Mouse (Mus musculus): ENCODE measurements around the gene Ctcfl. TPM values are rescaled to one million over a fixed set of nuclear protein-coding genes. Genes with fewer than 3 reads are reported as not detected.

The Ctcfl gene
- polyA plus RNA-seq, 1 experiment from 2014 or later: 0.08 TPM

- ATAC-seq (ENCODE audit: low FRiP score) (no peak), DNase-seq (ENCODE audit: low spot score, missing footprints) (no peak)
- no peak overlapping the region for H3K4me3 ChIP-seq (ENCODE audit: low read depth, low read length)
- H3K27me3 ChIP-seq (ENCODE audit: control insufficient read depth, insufficient read depth, low read length): no peaks in the 10 kb centered on the region
- WGBS: 95% methylated on average over 5 of the region's 5 CpGs
- no peak overlapping the region for H3K4me2 ChIP-seq
- H3K27ac ChIP-seq (ENCODE audit: low read depth, low read length): no peak overlapping the region
- no peak overlapping the region for H3K9ac ChIP-seq (ENCODE audit: low read length)
- no peaks in the 10 kb centered on the region for H3K9me3 ChIP-seq (ENCODE audit: control insufficient read depth, low read length)
- H3K36me3 ChIP-seq (ENCODE audit: control insufficient read depth, insufficient read depth, low read length): no peaks in the 10 kb centered on the region
- H3K4me1 ChIP-seq (ENCODE audit: control insufficient read depth, insufficient read depth, low read length): no peaks in the 10 kb centered on the region
These were observed 32.0 kb upstream of the Ctcfl start for GRCm38 (mm10) chr2:173151352-173151751.

GRCm38 (mm10) chr2:173148001-173148400, 28.7 kb upstream of the Ctcfl start:
- Histone ChIP-seq H3K4me2 (no peak overlapping the region), H3K36me3 (ENCODE audit: control insufficient read depth, insufficient read depth, low read length) (no peaks in the 10 kb centered on the region), H3K27ac (ENCODE audit: low read depth, low read length) (no peak overlapping the region), H3K4me1 (ENCODE audit: control insufficient read depth, insufficient read depth, low read length) (no peaks in the 10 kb centered on the region), H3K9ac (ENCODE audit: low read length) (no peak overlapping the region), H3K27me3 (ENCODE audit: control insufficient read depth, insufficient read depth, low read length) (peaks cover 3% of the 10 kb centered on the region; the same call in 1 of the 2 replicates), H3K9me3 (ENCODE audit: control insufficient read depth, low read length) (no peaks in the 10 kb centered on the region), H3K4me3 (ENCODE audit: low read depth, low read length) (no peak overlapping the region)
- WGBS: 88% methylated on average over 5 of the region's 5 CpGs
- ATAC-seq (ENCODE audit: low FRiP score) (no peak), DNase-seq (ENCODE audit: low spot score, missing footprints) (no peak)

GRCm38 (mm10) chr2:173146728-173147127, 27.4 kb upstream of the Ctcfl start:
- no peaks in the 10 kb centered on the region for H3K36me3 ChIP-seq (ENCODE audit: control insufficient read depth, insufficient read depth, low read length)
- 77% methylated on average over 6 of the region's 6 CpGs for WGBS
- no peak overlapping the region for H3K4me3 ChIP-seq (ENCODE audit: low read depth, low read length)
- DNase-seq (ENCODE audit: low spot score, missing footprints) (no peak), ATAC-seq (ENCODE audit: low FRiP score) (no peak)
- no peaks in the 10 kb centered on the region for H3K4me1 ChIP-seq (ENCODE audit: control insufficient read depth, insufficient read depth, low read length)
- H3K9me3 ChIP-seq (ENCODE audit: control insufficient read depth, low read length): no peaks in the 10 kb centered on the region
- peaks cover 3% of the 10 kb centered on the region; the same call in 1 of the 2 replicates for H3K27me3 ChIP-seq (ENCODE audit: control insufficient read depth, insufficient read depth, low read length)
- H3K4me2 ChIP-seq: no peak overlapping the region
- no peak overlapping the region for H3K27ac ChIP-seq (ENCODE audit: low read depth, low read length)
- H3K9ac ChIP-seq (ENCODE audit: low read length): no peak overlapping the region

- Histone ChIP-seq H3K4me1 (ENCODE audit: control insufficient read depth, insufficient read depth, low read length) (no peaks in the 10 kb centered on the region), H3K9ac (ENCODE audit: low read length) (no peak overlapping the region), H3K27ac (ENCODE audit: low read depth, low read length) (no peak overlapping the region), H3K36me3 (ENCODE audit: control insufficient read depth, insufficient read depth, low read length) (no peaks in the 10 kb centered on the region), H3K4me2 (no peak overlapping the region), H3K27me3 (ENCODE audit: control insufficient read depth, insufficient read depth, low read length) (peaks cover 3% of the 10 kb centered on the region; the same call in 1 of the 2 replicates), H3K4me3 (ENCODE audit: low read depth, low read length) (no peak overlapping the region), H3K9me3 (ENCODE audit: control insufficient read depth, low read length) (no peaks in the 10 kb centered on the region)
- 78% methylated on average over 3 of the region's 3 CpGs for WGBS
- DNase-seq (ENCODE audit: low spot score, missing footprints): no peak
- no peak for ATAC-seq (ENCODE audit: low FRiP score)
These were observed 26.5 kb upstream of the Ctcfl start for GRCm38 (mm10) chr2:173145808-173146207.

- 90% methylated on average over 11 of the region's 11 CpGs for WGBS
- no peak for ATAC-seq (ENCODE audit: low FRiP score)
- H3K4me1 ChIP-seq (ENCODE audit: control insufficient read depth, insufficient read depth, low read length): peaks cover 9% of the 10 kb centered on the region
- peaks cover 3% of the 10 kb centered on the region; the same call in 1 of the 2 replicates for H3K27me3 ChIP-seq (ENCODE audit: control insufficient read depth, insufficient read depth, low read length)
- H3K27ac ChIP-seq (ENCODE audit: low read depth, low read length): no peak overlapping the region
- no peak for DNase-seq (ENCODE audit: low spot score, missing footprints)
- no peaks in the 10 kb centered on the region for H3K36me3 ChIP-seq (ENCODE audit: control insufficient read depth, insufficient read depth, low read length)
- no peak overlapping the region for H3K4me3 ChIP-seq (ENCODE audit: low read depth, low read length)
- no peak overlapping the region for H3K4me2 ChIP-seq
- no peaks in the 10 kb centered on the region for H3K9me3 ChIP-seq (ENCODE audit: control insufficient read depth, low read length)
- H3K9ac ChIP-seq (ENCODE audit: low read length): no peak overlapping the region
These were observed 24.3 kb upstream of the Ctcfl start for GRCm38 (mm10) chr2:173143611-173144010.

GRCm38 (mm10) chr2:173138323-173139239, 19.3 kb upstream of the Ctcfl start:
- Histone ChIP-seq H3K36me3 (ENCODE audit: control insufficient read depth, insufficient read depth, low read length) (no peaks in the 10 kb centered on the region), H3K4me2 (no peak overlapping the region), H3K9ac (ENCODE audit: low read length) (no peak overlapping the region; the same call in 1 of the 2 replicates), H3K4me3 (ENCODE audit: low read depth, low read length) (no peak overlapping the region), H3K4me1 (ENCODE audit: control insufficient read depth, insufficient read depth, low read length) (peaks cover 14% of the 10 kb centered on the region), H3K9me3 (ENCODE audit: control insufficient read depth, low read length) (no peaks in the 10 kb centered on the region), H3K27me3 (ENCODE audit: control insufficient read depth, insufficient read depth, low read length) (no peaks in the 10 kb centered on the region), H3K27ac (ENCODE audit: low read depth, low read length) (no peak overlapping the region; the same call in 1 of the 2 replicates)
- ATAC-seq (ENCODE audit: low FRiP score) (peak; percentile 75), DNase-seq (ENCODE audit: low spot score, missing footprints) (no peak)
- WGBS: 43% methylated on average over 15 of the region's 15 CpGs

GRCm38 (mm10) chr2:173134695-173135094, 15.4 kb upstream of the Ctcfl start:
- WGBS: 72% methylated on average over 9 of the region's 9 CpGs
- Histone ChIP-seq H3K9me3 (ENCODE audit: control insufficient read depth, low read length) (no peaks in the 10 kb centered on the region), H3K27ac (ENCODE audit: low read depth, low read length) (no peak overlapping the region), H3K36me3 (ENCODE audit: control insufficient read depth, insufficient read depth, low read length) (no peaks in the 10 kb centered on the region), H3K9ac (ENCODE audit: low read length) (no peak overlapping the region), H3K27me3 (ENCODE audit: control insufficient read depth, insufficient read depth, low read length) (no peaks in the 10 kb centered on the region), H3K4me1 (ENCODE audit: control insufficient read depth, insufficient read depth, low read length) (peaks cover 11% of the 10 kb centered on the region), H3K4me2 (no peak overlapping the region), H3K4me3 (ENCODE audit: low read depth, low read length) (no peak overlapping the region)
- ATAC-seq (ENCODE audit: low FRiP score) (no peak), DNase-seq (ENCODE audit: low spot score, missing footprints) (no peak)

GRCm38 (mm10) chr2:173132794-173133300, 13.5 kb upstream of the Ctcfl start:
- 71% methylated on average over 8 of the region's 8 CpGs for WGBS
- H3K27me3 ChIP-seq (ENCODE audit: control insufficient read depth, insufficient read depth, low read length): no peaks in the 10 kb centered on the region
- H3K27ac ChIP-seq (ENCODE audit: low read depth, low read length): no peak overlapping the region
- H3K4me3 ChIP-seq (ENCODE audit: low read depth, low read length): no peak overlapping the region
- DNase-seq (ENCODE audit: low spot score, missing footprints) (no peak), ATAC-seq (ENCODE audit: low FRiP score) (no peak)
- no peak overlapping the region for H3K4me2 ChIP-seq
- H3K36me3 ChIP-seq (ENCODE audit: control insufficient read depth, insufficient read depth, low read length): no peaks in the 10 kb centered on the region
- H3K9ac ChIP-seq (ENCODE audit: low read length): no peak overlapping the region
- H3K4me1 ChIP-seq (ENCODE audit: control insufficient read depth, insufficient read depth, low read length): no peaks in the 10 kb centered on the region
- no peaks in the 10 kb centered on the region for H3K9me3 ChIP-seq (ENCODE audit: control insufficient read depth, low read length)

GRCm38 (mm10) chr2:173132262-173132661, 12.9 kb upstream of the Ctcfl start:
- ATAC-seq (ENCODE audit: low FRiP score): no peak
- Histone ChIP-seq H3K9me3 (ENCODE audit: control insufficient read depth, low read length) (no peaks in the 10 kb centered on the region), H3K27ac (ENCODE audit: low read depth, low read length) (no peak overlapping the region), H3K36me3 (ENCODE audit: control insufficient read depth, insufficient read depth, low read length) (no peaks in the 10 kb centered on the region), H3K4me3 (ENCODE audit: low read depth, low read length) (no peak overlapping the region), H3K9ac (ENCODE audit: low read length) (no peak overlapping the region), H3K27me3 (ENCODE audit: control insufficient read depth, insufficient read depth, low read length) (no peaks in the 10 kb centered on the region), H3K4me1 (ENCODE audit: control insufficient read depth, insufficient read depth, low read length) (no peaks in the 10 kb centered on the region), H3K4me2 (no peak overlapping the region)
- no peak for DNase-seq (ENCODE audit: low spot score, missing footprints)
- 84% methylated on average over 13 of the region's 13 CpGs for WGBS

All from midbrain, embryonic 11.5 days (tissue).